Mouse (Mus musculus) left cerebral cortex, postnatal 10 days (tissue): ENCODE results near the gene Slc52a3. TPM values are rescaled to one million over a fixed set of nuclear protein-coding genes. Genes with fewer than 3 reads are reported as not detected.
A peak's percentile ranks its signal among the peaks of the same experiment; 100 is the strongest.

Source experiments
- DNase-seq, 2 experiments: peaks; one replicate each; pipeline ENCODE4 v3.0.0; 2021 to 2022; ENCODE audit warnings: low spot score in 2 of 2, mixed read lengths in 1 of 2; ENCODE audit errors: extremely low spot score in 1 of 2
- intact Hi-C: fragments of 180-260 bp; cut with DNase I; formaldehyde crosslinking; loops from one replicate; pipeline ENCODE4 v1.15.1; 2025
- total RNA-seq, 2 experiments: library from RNA; stranded (reverse); gene quantifications; 2 replicates each; pipeline ENCODE4 v1.2.3; 2021

The Slc52a3 gene
- total RNA-seq, 2 experiments from 2014 or later, result 3.0 to 3.6 TPM

- intact Hi-C loops, result no loop called here
- no peak for DNase-seq
These were observed 25.7 kb downstream of the Slc52a3 start for GRCm38 (mm10) chr2:152022022-152022421.

DNA sequence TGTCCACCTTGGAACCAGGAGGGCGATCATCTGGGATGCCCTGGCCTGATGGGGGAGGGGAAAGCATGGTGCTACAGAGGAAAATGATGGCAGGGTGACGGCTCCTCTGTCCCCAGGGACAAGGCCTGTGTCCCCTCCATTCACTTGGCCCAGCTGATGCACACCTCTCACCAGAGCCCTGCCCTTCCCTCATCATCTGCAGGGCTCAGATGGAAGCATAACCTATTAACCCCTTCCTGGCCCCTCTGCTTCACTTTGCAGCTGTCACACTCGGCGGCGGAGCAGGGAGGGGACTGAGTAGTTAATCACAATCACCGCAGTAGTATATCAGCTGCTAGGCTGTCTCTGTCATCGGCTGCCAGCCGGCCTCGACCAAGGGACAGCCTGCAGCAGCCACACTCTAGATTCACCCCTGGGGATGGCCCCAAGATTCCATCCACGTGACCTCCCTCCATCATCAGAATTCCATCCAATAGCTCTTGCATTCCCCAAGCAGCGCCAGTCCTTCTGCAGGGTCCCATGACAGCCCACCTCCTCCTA, 28.6 kb downstream of the Slc52a3 start:
- intact Hi-C loops, result loop anchor here (5.0 kb wide), 2 partner anchors 57 to 172 kb away; partner anchors contain the start of gene Scrt2
- no peak for DNase-seq

DNA sequence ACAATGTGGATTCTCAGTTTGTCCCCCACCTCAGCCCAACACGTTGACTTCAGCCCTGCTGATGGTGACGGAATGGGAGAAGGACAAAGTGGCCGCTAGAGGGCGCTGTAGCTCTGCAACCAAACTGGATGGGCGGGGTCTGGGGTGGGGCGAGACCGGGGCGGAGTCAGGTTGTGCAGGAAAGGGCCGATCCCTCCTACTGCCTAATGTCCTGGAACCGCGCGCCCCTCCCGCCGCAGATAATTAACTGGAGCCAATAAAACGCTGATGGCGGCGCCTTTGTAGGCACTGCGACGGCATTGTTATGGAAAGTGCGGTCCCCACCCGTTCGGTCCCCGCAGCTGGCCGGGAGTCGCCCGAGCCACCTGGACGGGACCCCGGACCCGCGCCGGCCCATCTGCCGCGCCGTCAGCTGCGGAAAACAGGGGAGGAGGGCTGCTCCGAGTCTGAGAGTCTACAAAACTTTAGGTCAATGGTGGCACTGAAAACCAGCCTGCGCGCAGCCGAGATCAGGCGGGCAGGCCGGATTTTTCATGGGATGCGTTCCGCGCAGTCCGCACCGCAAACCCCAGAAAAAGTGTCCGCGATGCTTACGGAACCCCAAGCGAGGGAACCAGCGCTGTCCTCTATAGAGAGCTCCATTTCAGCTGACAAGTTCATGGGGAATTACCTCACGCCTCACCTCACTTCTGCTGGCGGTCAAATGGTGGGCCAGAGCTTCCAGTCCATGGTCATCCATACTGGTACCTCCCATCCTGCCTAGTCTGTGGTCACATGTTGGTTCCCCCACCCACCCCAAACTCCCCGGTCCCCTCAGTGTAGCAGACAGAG, 33.2 kb downstream of the Slc52a3 start:
- peak; percentile 84 to 90 for DNase-seq
- intact Hi-C loops, result loop anchor here (5.0 kb wide), 2 partner anchors 53 to 168 kb away; partner anchors contain the start of gene Scrt2

DNA sequence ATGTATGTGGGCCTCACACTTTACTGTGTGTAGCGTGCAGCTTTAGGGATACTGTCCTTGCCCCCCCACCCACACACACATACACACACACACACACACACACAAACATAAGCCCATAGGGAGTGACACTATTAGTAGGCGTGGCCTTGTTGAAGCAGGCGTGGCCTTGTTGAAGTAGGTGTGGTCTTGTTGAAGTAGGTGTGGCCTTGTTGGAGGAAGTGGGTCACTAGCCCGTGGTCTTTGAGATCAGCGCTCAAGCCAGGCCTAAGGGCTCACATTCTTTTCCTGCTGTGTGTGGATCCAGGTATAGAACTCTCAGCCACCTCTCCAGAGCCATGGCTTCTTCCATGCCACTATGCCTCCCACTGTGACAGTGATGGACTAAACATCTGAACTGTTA, 34.7 kb downstream of the Slc52a3 start:
- no peak for DNase-seq
- intact Hi-C loops, result no loop called here

DNA sequence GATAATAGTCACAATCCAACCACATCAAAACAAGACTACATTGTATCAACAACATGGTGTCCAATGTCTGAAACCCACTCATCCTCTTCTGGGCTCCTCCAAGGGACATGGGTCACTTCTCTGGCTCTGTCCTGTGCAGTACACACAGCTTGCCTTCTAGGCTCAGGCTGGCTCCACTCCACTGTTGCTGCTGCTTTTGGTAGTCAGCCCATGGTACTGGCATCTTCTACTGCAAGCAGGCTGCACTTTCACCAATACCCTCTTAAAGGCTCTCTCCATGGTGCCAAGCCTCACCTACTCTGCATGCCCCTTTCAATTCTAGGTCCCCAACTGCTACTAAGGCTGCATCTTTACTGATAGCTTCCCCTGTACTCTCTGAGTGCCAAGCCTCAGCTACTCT, 43.8 kb downstream of the Slc52a3 start:
- no peak for DNase-seq
- intact Hi-C loops, result no loop called here

DNA sequence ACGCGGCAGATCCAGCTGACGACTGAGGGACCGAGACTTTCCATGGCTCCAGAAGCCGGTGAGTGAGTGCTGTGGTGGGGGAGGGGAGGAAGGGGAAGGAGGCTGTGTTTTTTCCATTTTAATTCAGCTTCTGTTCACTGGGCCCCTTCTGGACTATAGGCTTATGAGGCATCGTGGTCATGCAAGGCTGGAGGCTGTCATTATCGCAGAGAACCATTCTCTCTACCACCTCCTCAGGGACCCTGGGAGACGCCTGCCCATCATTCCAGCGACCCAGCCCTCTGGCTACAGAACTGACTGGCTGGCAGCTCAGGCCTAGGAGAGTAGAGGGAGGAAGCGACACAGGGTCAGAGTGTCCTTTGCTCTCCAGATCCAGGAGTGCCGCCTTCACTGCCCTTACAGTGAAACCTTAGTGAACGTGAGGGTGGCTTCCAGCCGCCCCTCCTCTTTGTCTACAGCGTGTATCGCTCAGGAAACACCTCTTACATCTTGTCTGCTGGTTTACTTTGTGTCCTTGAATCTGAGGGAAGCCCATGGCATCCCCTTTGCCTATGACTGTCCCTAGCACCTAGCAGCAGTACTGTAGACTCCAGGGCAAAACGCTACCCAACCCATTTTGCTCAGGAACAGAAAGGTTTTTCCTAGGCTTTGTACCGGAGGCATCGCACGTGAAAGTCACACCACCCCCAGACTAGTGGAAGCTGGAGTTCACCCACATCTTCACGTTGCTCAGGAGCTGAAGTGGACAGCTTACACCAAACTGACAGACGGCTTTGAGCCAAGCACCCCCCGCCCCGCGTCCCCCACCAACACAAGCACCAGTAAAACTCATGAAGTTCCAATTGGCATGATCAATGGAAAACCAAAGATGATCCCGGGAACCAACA, 51.0 kb downstream of the Slc52a3 start:
- intact Hi-C loops, result no loop called here
- DNase-seq, result no peak

- intact Hi-C loops, result no loop called here
These were observed 52.0 kb downstream of the Slc52a3 start for GRCm38 (mm10) chr2:152048003-152048980.

GRCm38 (mm10) chr2:152048981-152049441, 52.7 kb downstream of the Slc52a3 start:
- intact Hi-C loops, result no loop called here

More at GRCm38 (mm10) chr2:152048003-152048980, 52.0 kb downstream of the Slc52a3 start:
- DNase-seq, result peak in 1 of 2 experiments; percentile 53

GRCm38 (mm10) chr2:152049611-152050270, 53.4 kb downstream of the Slc52a3 start:
- DNase-seq, result no peak
- intact Hi-C loops, result no loop called here

More at GRCm38 (mm10) chr2:152048981-152049441, 52.7 kb downstream of the Slc52a3 start:
- no peak for DNase-seq

GRCm38 (mm10) chr2:152050316-152050715, 54.0 kb downstream of the Slc52a3 start:
- intact Hi-C loops, result no loop called here

DNA sequence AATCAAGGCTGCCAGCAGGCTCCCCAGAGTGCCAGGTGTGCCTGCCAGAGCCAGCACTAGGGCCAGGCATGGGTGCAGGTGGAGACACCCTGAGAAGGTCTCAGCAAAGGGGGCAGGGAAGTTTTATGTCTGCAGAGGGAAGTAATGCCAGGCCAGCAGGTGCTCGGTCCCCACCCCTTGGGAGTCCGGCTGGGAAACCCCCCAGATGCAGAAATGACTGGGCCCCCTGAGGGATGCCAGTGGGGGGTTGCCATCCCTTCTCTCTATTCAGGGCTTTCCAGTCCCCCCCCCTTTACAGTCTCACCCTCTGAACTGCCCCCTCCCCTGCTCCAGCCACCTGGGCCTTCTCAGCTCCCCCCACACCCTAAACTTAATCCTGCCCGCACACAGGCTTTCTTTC, 55.7 kb downstream of the Slc52a3 start:
- intact Hi-C loops, result no loop called here
- no peak for DNase-seq

More at GRCm38 (mm10) chr2:152050316-152050715, 54.0 kb downstream of the Slc52a3 start:
- DNase-seq, result no peak

GRCm38 (mm10) chr2:152055406-152055805, 59.1 kb downstream of the Slc52a3 start:
- intact Hi-C loops, result no loop called here
- DNase-seq, result no peak

- no peak for DNase-seq
- intact Hi-C loops, result no loop called here
These were observed 60.3 kb downstream of the Slc52a3 start for GRCm38 (mm10) chr2:152056368-152057251.

GRCm38 (mm10) chr2:152057252-152057563, 60.9 kb downstream of the Slc52a3 start:
- DNase-seq, result no peak
- intact Hi-C loops, result no loop called here
